Mouse (Mus musculus) gastrocnemius, postnatal 36 days (tissue): ENCODE measurements around the gene Shkbp1. TPM values are rescaled to one million over a fixed set of nuclear protein-coding genes. Genes with fewer than 3 reads are reported as not detected.

Experiments
- total RNA-seq, 2 experiments: library from RNA; stranded (reverse); gene quantifications; 2 replicates each; pipeline ENCODE4 v1.2.3; 2021

The Shkbp1 gene
- total RNA-seq, 2 experiments from 2014 or later: 1.7 to 2.1 TPM

Other genes with a start within 250 kb of the Shkbp1 start
- under 1 TPM; 0.67 to 0.89 TPM for gene Cyp2f2, start 236.1 kb downstream of the Shkbp1 start, total RNA-seq
- not detected for gene Cyp2t4, start 202.3 kb downstream of the Shkbp1 start, total RNA-seq
- gene Egln2, start 189.2 kb downstream of the Shkbp1 start, total RNA-seq: 100 to 1,000 TPM in 1 of 2 experiments, 10 to 100 TPM in 1; 99.1 to 112 TPM
- 1 to 10 TPM; 8.5 to 9.3 TPM for gene Rab4b, start 177.1 kb downstream of the Shkbp1 start, total RNA-seq
- not detected for gene Gm21983, start 174.9 kb downstream of the Shkbp1 start, total RNA-seq
- gene Mia, start 174.9 kb downstream of the Shkbp1 start, total RNA-seq: under 1 TPM; 0.57 to 0.69 TPM
- 10 to 100 TPM; 11.6 to 18.1 TPM for gene BC024978, start 160.2 kb downstream of the Shkbp1 start, total RNA-seq
- gene Snrpa, start 159.7 kb downstream of the Shkbp1 start, total RNA-seq: 10 to 100 TPM; 29.9 to 32.9 TPM
- 1 to 10 TPM; 3.3 to 3.6 TPM for gene Itpkc, start 127.4 kb downstream of the Shkbp1 start, total RNA-seq
- gene Coq8b, start 123.0 kb downstream of the Shkbp1 start, total RNA-seq: 1 to 10 TPM; 2.5 to 3.1 TPM
- 1 to 10 TPM; 4.4 TPM for gene Numbl, start 97.6 kb downstream of the Shkbp1 start, total RNA-seq
- gene Ltbp4, start 18.3 kb downstream of the Shkbp1 start, total RNA-seq: 10 to 100 TPM; 62.1 to 65.3 TPM
- gene Gm20479, start 1.4 kb upstream of the Shkbp1 start, total RNA-seq: not detected
- gene Sptbn4, start 91.7 kb upstream of the Shkbp1 start, total RNA-seq: under 1 TPM in 1 of 2 experiments, not detected in 1; 0.03 TPM
- 10 to 100 TPM; 10.9 to 12.7 TPM for gene Blvrb, start 92.0 kb upstream of the Shkbp1 start, total RNA-seq
- 1 to 10 TPM; 4.5 to 5.3 TPM for gene Sertad3, start 117.7 kb upstream of the Shkbp1 start, total RNA-seq
- gene Sertad1, start 130.9 kb upstream of the Shkbp1 start, total RNA-seq: 1 to 10 TPM; 7.1 to 8.8 TPM
- gene Prx, start 143.3 kb upstream of the Shkbp1 start, total RNA-seq: 10 to 100 TPM in 1 of 2 experiments, 1 to 10 TPM in 1; 4.6 to 10.7 TPM
- gene Hipk4, start 167.2 kb upstream of the Shkbp1 start, total RNA-seq: under 1 TPM; 0.07 to 0.08 TPM
- 10 to 100 TPM; 12.6 to 13.6 TPM for gene Pld3, start 197.2 kb upstream of the Shkbp1 start, total RNA-seq
- 100 to 1,000 TPM in 1 of 2 experiments, 10 to 100 TPM in 1; 96.8 to 127 TPM for gene 2310022A10Rik, start 197.2 kb upstream of the Shkbp1 start, total RNA-seq
- gene Akt2, start 235.5 kb upstream of the Shkbp1 start, total RNA-seq: 100 to 1,000 TPM; 135 to 142 TPM